Mouse (Mus musculus) T-helper 2 cell (primary cell): Measurements from ENCODE around the gene Fubp1.

Source experiments
- in situ Hi-C: fragments of 300-600 bp; cut with MboI, MseI; formaldehyde crosslinking; loops from one replicate; pipeline ENCODE4 v1.15.1; 2025; ENCODE audit warnings: high pct_unique_total_duplicates

Fubp1 gene

GRCm38 (mm10) chr3:152272974-152273685, 62.9 kb downstream of the Fubp1 start:
- in situ Hi-C loops, result no loop called here

DNA sequence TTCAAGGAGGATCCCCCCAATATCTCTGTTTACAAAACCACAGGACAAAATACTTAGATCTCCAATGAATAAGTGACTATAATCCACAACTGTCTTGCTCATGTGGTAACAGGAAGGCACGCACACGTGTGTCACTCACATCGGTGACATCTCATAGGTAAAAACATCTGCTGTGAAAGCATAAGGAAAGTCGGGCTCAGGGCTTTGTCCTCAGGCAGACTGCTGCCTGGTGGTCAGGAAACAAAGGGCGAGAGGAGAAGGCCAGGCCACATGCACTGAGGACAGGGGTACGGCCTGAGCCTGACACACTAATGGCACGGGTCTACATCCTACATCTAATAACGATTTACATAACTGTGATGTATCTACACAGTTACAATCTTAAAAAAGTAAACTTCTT, 64.8 kb downstream of the Fubp1 start:
- in situ Hi-C loops, result no loop called here

DNA sequence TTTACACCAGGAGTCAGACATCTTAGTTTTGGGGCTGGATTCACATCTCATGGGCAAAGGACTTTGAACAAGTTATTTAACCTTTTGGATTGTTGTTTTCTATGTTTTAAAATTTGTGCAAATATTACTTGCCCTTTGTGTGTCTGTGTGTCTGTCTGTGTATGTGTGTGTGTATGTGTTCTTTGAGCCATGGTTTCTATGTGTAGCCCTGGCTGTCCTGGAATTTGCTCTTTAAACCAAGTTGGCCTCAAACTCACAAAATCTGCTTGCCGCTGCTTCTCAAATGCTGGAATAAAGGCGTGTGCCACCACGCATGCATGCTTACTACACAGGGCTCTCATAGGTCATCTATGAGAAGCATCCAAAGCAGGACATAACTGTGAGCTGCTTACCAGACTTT, 66.7 kb downstream of the Fubp1 start:
- in situ Hi-C loops, result no loop called here

DNA sequence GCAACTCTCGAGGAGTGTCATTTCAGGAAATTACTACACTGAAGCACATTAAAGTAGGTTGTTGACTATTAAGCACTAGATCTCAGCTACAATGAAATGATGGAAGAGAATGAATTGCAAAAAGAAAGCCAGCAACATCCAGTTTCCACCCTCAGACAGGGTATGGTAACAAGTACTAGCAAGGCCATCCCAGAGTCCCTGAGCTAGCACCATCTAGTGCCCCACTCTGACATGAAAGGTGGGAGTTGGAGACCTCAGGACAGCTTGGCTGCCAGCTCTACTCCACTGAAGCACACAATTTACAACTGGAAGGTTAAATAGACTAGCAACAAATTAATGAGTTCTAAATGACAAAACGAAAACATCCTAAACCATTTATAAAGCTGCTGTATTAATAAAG, 67.7 kb downstream of the Fubp1 start:
- in situ Hi-C loops, result no loop called here

DNA sequence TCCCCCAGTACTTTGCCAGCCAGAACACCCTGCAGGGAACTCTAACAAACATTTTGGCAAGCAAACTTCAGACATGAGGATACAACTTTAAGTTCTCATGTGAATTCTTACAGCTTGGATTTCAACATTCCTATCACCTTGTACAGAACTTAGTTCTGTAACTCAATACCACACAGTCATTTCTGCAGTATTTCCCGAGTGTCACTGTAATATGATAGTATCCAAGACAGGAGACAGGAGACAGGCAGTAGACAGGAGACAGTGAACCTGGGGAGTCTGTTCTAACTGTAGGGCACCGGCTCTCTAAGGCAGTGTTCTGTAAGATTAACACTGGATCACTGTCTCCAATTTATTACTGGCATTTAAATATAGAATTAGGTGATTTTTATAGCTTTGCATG, 68.2 kb downstream of the Fubp1 start:
- in situ Hi-C loops, result no loop called here

DNA sequence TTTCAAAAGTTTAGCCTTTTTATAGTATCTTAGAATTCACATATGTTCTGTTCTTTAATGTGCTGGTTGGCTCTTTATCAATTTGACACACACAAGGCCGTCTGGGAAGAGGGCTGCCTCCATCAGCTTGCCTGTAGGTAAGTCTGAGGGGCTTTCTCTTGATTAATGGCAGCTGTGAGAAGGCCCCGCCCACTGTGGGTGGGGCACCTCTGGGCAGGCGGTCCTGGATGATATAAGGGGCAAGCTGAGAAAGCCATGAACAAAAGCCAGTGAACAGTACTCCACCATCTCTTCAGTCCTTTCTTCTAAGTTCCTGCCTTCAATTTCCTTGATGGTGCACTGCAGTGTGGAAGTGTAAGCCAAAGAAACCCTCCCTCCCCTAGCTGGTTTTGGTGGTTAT, 71.9 kb downstream of the Fubp1 start:
- in situ Hi-C loops, result no loop called here

- in situ Hi-C loops, result no loop called here
Measured at GRCm38 (mm10) chr3:152284306-152284705, 74.1 kb downstream of the Fubp1 start.

- in situ Hi-C loops, result no loop called here
Measured at GRCm38 (mm10) chr3:152284759-152285158, 74.5 kb downstream of the Fubp1 start.
